Mouse (Mus musculus): ENCODE results near the gene Foxm1. TPM values are rescaled to one million over a fixed set of nuclear protein-coding genes. Genes with fewer than 3 reads are reported as not detected.

Foxm1 gene
- polyA plus RNA-seq, 1 experiment, result 10.8 TPM

GRCm38 (mm10) chr6:128355726-128356416, 6.9 kb upstream of the Foxm1 start, which contains the start of gene Tulp3:
TSS of gene Tulp3 (minus strand) at chr6:128355851.
- Histone ChIP-seq H3K36me3 (ENCODE audit: control insufficient read depth, insufficient read depth, low read length) (peaks cover 5% of the 10 kb centered on the region; the same call in 1 of the 2 replicates), H3K4me3 (ENCODE audit: extremely low read depth, insufficient read depth, insufficient read length) (peak within 1 kb of the TSS; percentile 84), H3K27ac (ENCODE audit: insufficient read depth, low read length) (peak within 1 kb of the TSS; percentile 33), H3K4me1 (ENCODE audit: control insufficient read depth, insufficient read depth, insufficient read length) (peaks cover 4% of the 10 kb centered on the region; the same call in 1 of the 2 replicates), H3K27me3 (ENCODE audit: control insufficient read depth, insufficient read depth, low read length) (peaks cover 4% of the 10 kb centered on the region; the same call in 1 of the 2 replicates)
- 2% methylated on average over 41 of the region's 42 CpGs for WGBS
- peak; percentile 55 to 84 for DNase-seq (ENCODE audit: low read depth in 1 of 2, low spot score in 2 of 2)
- TF ChIP-seq CTCF (IDR thresholded peaks at IDR 0.05; ENCODE audit: extremely low read depth, insufficient read depth, insufficient read length, insufficient replicate concordance), result no peak
- TF ChIP-seq POLR2A (IDR thresholded peaks at IDR 0.05; ENCODE audit: low read depth, low read length), result no peak

DNA sequence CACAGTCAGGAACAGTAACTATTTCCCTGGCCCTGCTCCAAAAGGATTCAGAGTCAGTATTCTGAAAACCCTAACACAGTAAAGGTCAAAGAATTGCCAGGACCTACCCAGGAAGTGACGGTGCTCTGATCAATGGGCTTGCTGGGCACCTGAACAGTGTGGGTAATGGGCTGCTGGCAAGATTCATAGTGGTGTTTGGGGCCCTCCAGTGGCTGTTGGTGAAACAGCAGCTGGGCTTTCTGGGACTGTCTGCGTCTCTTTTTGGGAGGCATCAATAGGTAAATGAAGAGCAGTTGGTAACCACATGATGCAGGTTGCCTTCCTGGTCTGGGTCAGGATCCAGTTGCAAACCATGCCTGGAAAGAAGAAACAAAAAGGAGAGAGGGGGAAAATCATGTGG, 3.8 kb upstream of the Foxm1 start:
- peaks cover 7% of the 10 kb centered on the region; the same call in 1 of the 2 replicates for H3K4me1 ChIP-seq (ENCODE audit: control insufficient read depth, insufficient read depth, insufficient read length)
- WGBS, result 43% methylated on average over 2 of the region's 2 CpGs
- H3K36me3 ChIP-seq (ENCODE audit: control insufficient read depth, insufficient read depth, low read length), result peaks cover 5% of the 10 kb centered on the region; the same call in 1 of the 2 replicates
- H3K4me3 ChIP-seq (ENCODE audit: extremely low read depth, insufficient read depth, insufficient read length), result no peak overlapping the region
- peaks cover 4% of the 10 kb centered on the region; the same call in 1 of the 2 replicates for H3K27me3 ChIP-seq (ENCODE audit: control insufficient read depth, insufficient read depth, low read length)
- no peak for TF ChIP-seq POLR2A (IDR thresholded peaks at IDR 0.05; ENCODE audit: low read depth, low read length)
- TF ChIP-seq CTCF (IDR thresholded peaks at IDR 0.05; ENCODE audit: extremely low read depth, insufficient read depth, insufficient read length, insufficient replicate concordance), result peak; percentile 70; the same call in 1 of the 2 replicates
- H3K27ac ChIP-seq (ENCODE audit: insufficient read depth, low read length), result no peak overlapping the region
- peak in 1 of 2 experiments; percentile 67 for DNase-seq (ENCODE audit: low read depth in 1 of 2, low spot score in 2 of 2)

DNA sequence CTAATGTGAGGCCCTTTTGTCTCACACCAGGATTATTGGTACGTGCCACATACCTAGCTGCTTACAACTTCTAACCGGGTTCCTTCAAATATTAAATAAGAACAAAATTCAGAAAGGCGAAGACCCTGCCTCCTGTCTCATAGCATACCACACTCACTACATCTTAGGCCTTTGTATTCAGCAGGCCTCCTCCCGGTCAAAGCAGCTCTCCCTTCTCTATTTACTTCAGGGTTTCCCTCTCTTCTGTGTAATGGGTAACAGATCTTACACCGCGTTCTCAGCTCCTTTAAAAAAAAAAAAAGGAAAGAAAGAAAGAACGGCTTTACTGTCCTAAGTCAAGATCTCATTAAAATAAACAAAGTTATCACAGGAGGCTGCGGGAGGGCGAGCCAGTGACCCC, 866 bp upstream of the Foxm1 start:
- Histone ChIP-seq H3K4me1 (ENCODE audit: control insufficient read depth, insufficient read depth, insufficient read length) (0 out of 2 replicates have a peak, but pooled peaks cover 3% of the 10 kb centered on the region), H3K4me3 (ENCODE audit: extremely low read depth, insufficient read depth, insufficient read length) (peak overlapping the region; percentile 95), H3K36me3 (ENCODE audit: control insufficient read depth, insufficient read depth, low read length) (peaks cover 5% of the 10 kb centered on the region; the same call in 1 of the 2 replicates), H3K27ac (ENCODE audit: insufficient read depth, low read length) (no peak overlapping the region; the same call in 1 of the 2 replicates), H3K27me3 (ENCODE audit: control insufficient read depth, insufficient read depth, low read length) (no peaks in the 10 kb centered on the region)
- no peak for DNase-seq (ENCODE audit: low read depth in 1 of 2, low spot score in 2 of 2)
- no peak for TF ChIP-seq CTCF (IDR thresholded peaks at IDR 0.05; ENCODE audit: extremely low read depth, insufficient read depth, insufficient read length, insufficient replicate concordance)
- TF ChIP-seq POLR2A (IDR thresholded peaks at IDR 0.05; ENCODE audit: low read depth, low read length), result no peak
- 22% methylated on average over 9 of the region's 9 CpGs for WGBS

GRCm38 (mm10) chr6:128363007-128363825, 449 bp downstream of the Foxm1 start:
- Histone ChIP-seq H3K4me1 (ENCODE audit: control insufficient read depth, insufficient read depth, insufficient read length) (0 out of 2 replicates have a peak, but pooled peaks cover 3% of the 10 kb centered on the region), H3K4me3 (ENCODE audit: extremely low read depth, insufficient read depth, insufficient read length) (peak overlapping the region; percentile 95), H3K36me3 (ENCODE audit: control insufficient read depth, insufficient read depth, low read length) (peaks cover 3% of the 10 kb centered on the region; the same call in 1 of the 2 replicates), H3K27ac (ENCODE audit: insufficient read depth, low read length) (no peak overlapping the region), H3K27me3 (ENCODE audit: control insufficient read depth, insufficient read depth, low read length) (no peaks in the 10 kb centered on the region)
- 2% methylated on average over 46 of the region's 46 CpGs for WGBS
- no peak for DNase-seq (ENCODE audit: low read depth in 1 of 2, low spot score in 2 of 2)
- TF ChIP-seq POLR2A (IDR thresholded peaks at IDR 0.05; ENCODE audit: low read depth, low read length) (no peak), CTCF (IDR thresholded peaks at IDR 0.05; ENCODE audit: extremely low read depth, insufficient read depth, insufficient read length, insufficient replicate concordance) (no peak)

GRCm38 (mm10) chr6:128364721-128365120, 2.0 kb downstream of the Foxm1 start:
- Histone ChIP-seq H3K27me3 (ENCODE audit: control insufficient read depth, insufficient read depth, low read length) (no peaks in the 10 kb centered on the region), H3K4me1 (ENCODE audit: control insufficient read depth, insufficient read depth, insufficient read length) (0 out of 2 replicates have a peak, but pooled peaks cover 3% of the 10 kb centered on the region), H3K27ac (ENCODE audit: insufficient read depth, low read length) (no peak overlapping the region), H3K36me3 (ENCODE audit: control insufficient read depth, insufficient read depth, low read length) (no peaks in the 10 kb centered on the region), H3K4me3 (ENCODE audit: extremely low read depth, insufficient read depth, insufficient read length) (no peak overlapping the region)
- WGBS, result 72% methylated on average over 6 of the region's 6 CpGs
- no peak for TF ChIP-seq CTCF (IDR thresholded peaks at IDR 0.05; ENCODE audit: extremely low read depth, insufficient read depth, insufficient read length, insufficient replicate concordance)
- TF ChIP-seq POLR2A (IDR thresholded peaks at IDR 0.05; ENCODE audit: low read depth, low read length), result no peak
- DNase-seq (ENCODE audit: low read depth in 1 of 2, low spot score in 2 of 2), result no peak

- no peak overlapping the region for H3K4me3 ChIP-seq (ENCODE audit: extremely low read depth, insufficient read depth, insufficient read length)
- DNase-seq (ENCODE audit: low read depth in 1 of 2, low spot score in 2 of 2), result no peak
- no peaks in the 10 kb centered on the region for H3K27me3 ChIP-seq (ENCODE audit: control insufficient read depth, insufficient read depth, low read length)
- no peak for TF ChIP-seq CTCF (IDR thresholded peaks at IDR 0.05; ENCODE audit: extremely low read depth, insufficient read depth, insufficient read length, insufficient replicate concordance)
- TF ChIP-seq POLR2A (IDR thresholded peaks at IDR 0.05; ENCODE audit: low read depth, low read length), result no peak
- 89% methylated on average over 5 of the region's 5 CpGs for WGBS
- no peak overlapping the region for H3K27ac ChIP-seq (ENCODE audit: insufficient read depth, low read length)
- 0 out of 2 replicates have a peak, but pooled peaks cover 3% of the 10 kb centered on the region for H3K4me1 ChIP-seq (ENCODE audit: control insufficient read depth, insufficient read depth, insufficient read length)
- H3K36me3 ChIP-seq (ENCODE audit: control insufficient read depth, insufficient read depth, low read length), result no peaks in the 10 kb centered on the region
These were observed 3.7 kb downstream of the Foxm1 start for GRCm38 (mm10) chr6:128366466-128366865.

Data from spleen, adult 2 months (tissue).